Mouse (Mus musculus): ENCODE measurements around the gene Rassf4. TPM values are rescaled to one million over a fixed set of nuclear protein-coding genes. Genes with fewer than 3 reads are reported as not detected.

The Rassf4 gene
- total RNA-seq (2014; rRNA removed) (3.1 and 3.6 TPM in 2 replicates), polyA plus RNA-seq (2012; rRNA removed) (1.3 and 2.2 TPM in 2 replicates)

GRCm38 (mm10) chr6:116673471-116674282 is at the start of gene Rassf4:
TSS of gene Rassf4 (minus strand) at chr6:116673952.
- Histone ChIP-seq H3K4me1 (ENCODE audit: control insufficient read depth, insufficient read depth, low read length) (peaks cover 6% of the 10 kb centered on the region; the same call in 1 of the 2 replicates), H3K9ac (ENCODE audit: low read depth, low read length) (peak within 1 kb of the TSS; percentile 36), H3K4me3 (ENCODE audit: insufficient read depth, low read depth, low read length) (peak within 1 kb of the TSS; percentile 63), H3K27me3 (ENCODE audit: control insufficient read depth, insufficient read depth, low read length) (no peaks in the 10 kb centered on the region), H3K27ac (replicated peaks; ENCODE audit: insufficient read depth, low read depth, low read length) (0 out of 2 replicates have a peak within 1 kb of the TSS, but pooled peaks have one; percentile 2), H3K79me2 (ENCODE audit: control insufficient read depth, insufficient read depth, low read length) (no peaks in the 10 kb centered on the region), H3K36me3 (ENCODE audit: control insufficient read depth, insufficient read depth, low read length) (no peaks in the 10 kb centered on the region)
- TF ChIP-seq POLR2A (IDR thresholded peaks at IDR 0.05; ENCODE audit: extremely low read depth, insufficient read depth, low read length): no peak
- no peak for TF ChIP-seq CTCF (IDR thresholded peaks at IDR 0.05; ENCODE audit: low read depth, low read length)
- 3% methylated on average over 44 of the region's 44 CpGs for WGBS
- DNase-seq (ENCODE audit: extremely low read depth, low read depth, low spot score): peak; percentile 54

- Histone ChIP-seq H3K4me3 (ENCODE audit: insufficient read depth, low read depth, low read length) (no peak overlapping the region), H3K36me3 (ENCODE audit: control insufficient read depth, insufficient read depth, low read length) (no peaks in the 10 kb centered on the region), H3K4me1 (ENCODE audit: control insufficient read depth, insufficient read depth, low read length) (no peaks in the 10 kb centered on the region), H3K9ac (ENCODE audit: low read depth, low read length) (no peak overlapping the region), H3K27ac (replicated peaks; ENCODE audit: insufficient read depth, low read depth, low read length) (no peak overlapping the region), H3K79me2 (ENCODE audit: control insufficient read depth, insufficient read depth, low read length) (no peaks in the 10 kb centered on the region), H3K27me3 (ENCODE audit: control insufficient read depth, insufficient read depth, low read length) (no peaks in the 10 kb centered on the region)
- TF ChIP-seq POLR2A (IDR thresholded peaks at IDR 0.05; ENCODE audit: extremely low read depth, insufficient read depth, low read length): no peak
- TF ChIP-seq CTCF (IDR thresholded peaks at IDR 0.05; ENCODE audit: low read depth, low read length): no peak
- WGBS: 69% methylated on average over 4 of the region's 4 CpGs
- DNase-seq (ENCODE audit: extremely low read depth, low read depth, low spot score): peak; percentile 26
Observed at GRCm38 (mm10) chr6:116718920-116719319, 45.2 kb upstream of the Rassf4 start.

GRCm38 (mm10) chr6:116718361-116718760 is 44.6 kb upstream of the Rassf4 start:
- 94% methylated on average over 4 of the region's 4 CpGs for WGBS
- TF ChIP-seq POLR2A (IDR thresholded peaks at IDR 0.05; ENCODE audit: extremely low read depth, insufficient read depth, low read length): no peak
- TF ChIP-seq CTCF (IDR thresholded peaks at IDR 0.05; ENCODE audit: low read depth, low read length): no peak
- no peak overlapping the region for H3K27ac ChIP-seq (replicated peaks; ENCODE audit: insufficient read depth, low read depth, low read length)
- H3K4me3 ChIP-seq (ENCODE audit: insufficient read depth, low read depth, low read length): no peak overlapping the region
- no peaks in the 10 kb centered on the region for H3K4me1 ChIP-seq (ENCODE audit: control insufficient read depth, insufficient read depth, low read length)
- H3K27me3 ChIP-seq (ENCODE audit: control insufficient read depth, insufficient read depth, low read length): no peaks in the 10 kb centered on the region
- no peaks in the 10 kb centered on the region for H3K79me2 ChIP-seq (ENCODE audit: control insufficient read depth, insufficient read depth, low read length)
- no peak for DNase-seq (ENCODE audit: extremely low read depth, low read depth, low spot score)
- H3K36me3 ChIP-seq (ENCODE audit: control insufficient read depth, insufficient read depth, low read length): no peaks in the 10 kb centered on the region
- no peak overlapping the region for H3K9ac ChIP-seq (ENCODE audit: low read depth, low read length)

GRCm38 (mm10) chr6:116717851-116718250 is 44.1 kb upstream of the Rassf4 start:
- Histone ChIP-seq H3K79me2 (ENCODE audit: control insufficient read depth, insufficient read depth, low read length) (no peaks in the 10 kb centered on the region), H3K4me3 (ENCODE audit: insufficient read depth, low read depth, low read length) (no peak overlapping the region), H3K27me3 (ENCODE audit: control insufficient read depth, insufficient read depth, low read length) (no peaks in the 10 kb centered on the region), H3K9ac (ENCODE audit: low read depth, low read length) (no peak overlapping the region), H3K36me3 (ENCODE audit: control insufficient read depth, insufficient read depth, low read length) (no peaks in the 10 kb centered on the region), H3K27ac (replicated peaks; ENCODE audit: insufficient read depth, low read depth, low read length) (no peak overlapping the region), H3K4me1 (ENCODE audit: control insufficient read depth, insufficient read depth, low read length) (no peaks in the 10 kb centered on the region)
- no peak for DNase-seq (ENCODE audit: extremely low read depth, low read depth, low spot score)
- WGBS: 76% methylated on average over 7 of the region's 7 CpGs
- no peak for TF ChIP-seq CTCF (IDR thresholded peaks at IDR 0.05; ENCODE audit: low read depth, low read length)

- Histone ChIP-seq H3K9ac (ENCODE audit: low read depth, low read length) (no peak within 1 kb of the TSS), H3K79me2 (ENCODE audit: control insufficient read depth, insufficient read depth, low read length) (no peaks in the 10 kb centered on the region), H3K4me3 (ENCODE audit: insufficient read depth, low read depth, low read length) (no peak within 1 kb of the TSS), H3K36me3 (ENCODE audit: control insufficient read depth, insufficient read depth, low read length) (no peaks in the 10 kb centered on the region), H3K27me3 (ENCODE audit: control insufficient read depth, insufficient read depth, low read length) (no peaks in the 10 kb centered on the region), H3K4me1 (ENCODE audit: control insufficient read depth, insufficient read depth, low read length) (no peaks in the 10 kb centered on the region), H3K27ac (replicated peaks; ENCODE audit: insufficient read depth, low read depth, low read length) (no peak within 1 kb of the TSS)
- TF ChIP-seq CTCF (IDR thresholded peaks at IDR 0.05; ENCODE audit: low read depth, low read length): no peak
- TF ChIP-seq POLR2A (IDR thresholded peaks at IDR 0.05; ENCODE audit: extremely low read depth, insufficient read depth, low read length): no peak
- no peak for DNase-seq (ENCODE audit: extremely low read depth, low read depth, low spot score)
- 44% methylated on average over 8 of the region's 8 CpGs for WGBS
Observed at GRCm38 (mm10) chr6:116716666-116717065, 42.9 kb upstream of the Rassf4 start, which contains the start of gene Tmem72. TSS of gene Tmem72 (minus strand) at chr6:116716913.

- Histone ChIP-seq H3K27me3 (ENCODE audit: control insufficient read depth, insufficient read depth, low read length) (no peaks in the 10 kb centered on the region), H3K36me3 (ENCODE audit: control insufficient read depth, insufficient read depth, low read length) (no peaks in the 10 kb centered on the region), H3K4me3 (ENCODE audit: insufficient read depth, low read depth, low read length) (no peak overlapping the region), H3K27ac (replicated peaks; ENCODE audit: insufficient read depth, low read depth, low read length) (no peak overlapping the region), H3K9ac (ENCODE audit: low read depth, low read length) (no peak overlapping the region), H3K4me1 (ENCODE audit: control insufficient read depth, insufficient read depth, low read length) (no peaks in the 10 kb centered on the region), H3K79me2 (ENCODE audit: control insufficient read depth, insufficient read depth, low read length) (no peaks in the 10 kb centered on the region)
- WGBS: 73% methylated on average over 2 of the region's 2 CpGs
- DNase-seq (ENCODE audit: extremely low read depth, low read depth, low spot score): no peak
- TF ChIP-seq CTCF (IDR thresholded peaks at IDR 0.05; ENCODE audit: low read depth, low read length) (no peak), POLR2A (IDR thresholded peaks at IDR 0.05; ENCODE audit: extremely low read depth, insufficient read depth, low read length) (no peak)
Observed at GRCm38 (mm10) chr6:116715166-116715565, 41.4 kb upstream of the Rassf4 start.

Data from liver, adult 2 months (tissue).